Mouse (Mus musculus) embryo, embryonic 9.5 days (tissue): ENCODE measurements around the gene Il1rap.
A peak's percentile ranks its signal among the peaks of the same experiment; 100 is the strongest.

Experiments used
- DNase-seq: peaks from one replicate; pipeline ENCODE4 v3.0.0-alpha.2; 2017; ENCODE audit errors: extremely low spot score

Il1rap gene

GRCm38 (mm10) chr16:26581048-26581912, at the start of gene Il1rap:
Il1rap (plus strand) TSS chr16:26581704.
- peak; percentile 88 for DNase-seq

DNA sequence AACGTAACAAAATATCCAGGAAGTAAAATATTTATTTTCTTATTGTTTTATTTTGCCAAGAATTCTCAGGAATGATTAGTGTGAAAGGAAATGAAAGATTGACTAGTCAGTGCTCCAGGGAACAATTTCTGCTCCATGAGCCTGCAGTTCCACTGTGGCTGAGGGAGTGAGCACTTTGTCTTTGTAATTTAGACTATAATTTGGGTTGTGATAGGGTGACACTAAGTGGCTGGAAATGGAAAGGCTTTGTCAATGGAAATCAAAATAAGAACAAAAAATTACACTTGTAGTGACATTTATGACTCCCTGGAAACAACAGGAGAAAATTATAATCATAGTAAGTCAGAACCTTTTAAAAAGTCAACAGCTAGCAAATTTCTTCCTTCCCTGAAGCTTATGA, 49.2 kb upstream of the Il1rap start:
- no peak for DNase-seq

- no peak for DNase-seq
Measured at GRCm38 (mm10) chr16:26546170-26546878, 35.2 kb upstream of the Il1rap start.

GRCm38 (mm10) chr16:26546879-26547206, 34.7 kb upstream of the Il1rap start:
- no peak for DNase-seq

- no peak for DNase-seq
Measured at GRCm38 (mm10) chr16:26549221-26549620, 32.3 kb upstream of the Il1rap start.

- no peak for DNase-seq
Measured at GRCm38 (mm10) chr16:26552234-26552633, 29.3 kb upstream of the Il1rap start.

GRCm38 (mm10) chr16:26558797-26559196, 22.7 kb upstream of the Il1rap start:
- no peak for DNase-seq

DNA sequence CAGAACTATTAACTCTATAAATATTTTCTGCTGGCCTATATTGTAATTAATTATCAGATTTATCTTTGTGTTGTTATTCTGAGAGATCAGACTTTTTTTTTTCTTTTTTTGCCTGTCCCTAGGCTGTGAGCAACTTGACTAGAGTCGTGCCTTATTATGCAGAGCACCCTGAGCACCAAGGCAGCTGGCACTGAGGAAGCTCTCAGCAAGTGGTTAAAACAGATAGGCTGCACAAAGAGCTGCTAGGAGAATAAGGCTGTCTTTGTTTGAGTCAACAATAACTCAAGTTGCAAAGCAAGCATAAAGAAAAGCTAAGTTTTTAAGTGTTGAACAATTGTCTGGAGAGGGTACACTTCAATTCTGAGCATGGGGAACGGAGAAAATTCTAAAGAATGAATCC, 19.8 kb upstream of the Il1rap start:
- no peak for DNase-seq

DNA sequence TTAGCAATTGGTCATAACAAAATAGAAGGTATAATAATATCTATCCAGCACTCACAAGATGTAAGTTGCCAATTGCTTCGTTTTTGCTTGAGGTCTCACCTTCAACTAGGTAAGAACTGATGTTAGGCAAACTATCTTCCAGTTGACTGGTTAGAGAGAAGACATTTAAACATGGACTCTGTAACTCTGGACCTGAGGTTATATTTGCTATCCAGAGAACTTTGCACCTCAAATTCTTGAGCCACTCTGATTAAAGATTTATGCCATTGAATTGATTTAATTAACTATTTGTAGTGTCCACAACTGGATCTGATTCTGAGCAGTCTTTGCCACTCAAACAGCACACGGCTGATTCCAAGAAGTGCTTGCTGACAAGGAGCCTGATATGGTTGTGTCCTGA, 18.7 kb upstream of the Il1rap start:
- no peak for DNase-seq

- no peak for DNase-seq
Measured at GRCm38 (mm10) chr16:26569387-26569978, 12.0 kb upstream of the Il1rap start.

GRCm38 (mm10) chr16:26571836-26572235, 9.7 kb upstream of the Il1rap start:
- DNase-seq, result no peak

GRCm38 (mm10) chr16:26574173-26574572, 7.3 kb upstream of the Il1rap start:
- no peak for DNase-seq

DNA sequence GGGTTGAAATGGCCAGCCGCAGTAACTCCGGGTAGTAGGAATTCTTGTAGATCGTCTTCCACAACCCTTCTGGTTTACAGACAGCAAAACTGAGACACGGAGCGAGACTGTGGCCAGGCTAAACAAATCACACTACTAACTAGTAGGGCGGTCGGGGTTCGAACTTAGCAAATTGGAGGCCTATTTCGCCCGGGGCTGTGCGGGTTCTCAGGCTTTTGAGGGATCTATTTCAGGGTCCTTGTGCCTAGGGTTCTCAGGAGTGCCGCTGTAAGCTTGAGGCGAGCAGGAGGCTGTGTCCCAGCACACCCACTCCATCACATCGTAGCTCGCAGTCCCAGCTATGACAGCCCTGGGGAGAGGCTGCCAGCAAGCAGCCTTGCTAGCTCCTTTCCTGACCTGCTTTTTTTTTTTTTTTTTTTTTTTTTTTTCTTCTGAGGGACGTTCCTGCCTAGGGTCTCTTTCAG, 441 bp downstream of the Il1rap start:
- DNase-seq, result no peak

GRCm38 (mm10) chr16:26585806-26586205, 4.3 kb downstream of the Il1rap start:
- DNase-seq, result no peak

DNA sequence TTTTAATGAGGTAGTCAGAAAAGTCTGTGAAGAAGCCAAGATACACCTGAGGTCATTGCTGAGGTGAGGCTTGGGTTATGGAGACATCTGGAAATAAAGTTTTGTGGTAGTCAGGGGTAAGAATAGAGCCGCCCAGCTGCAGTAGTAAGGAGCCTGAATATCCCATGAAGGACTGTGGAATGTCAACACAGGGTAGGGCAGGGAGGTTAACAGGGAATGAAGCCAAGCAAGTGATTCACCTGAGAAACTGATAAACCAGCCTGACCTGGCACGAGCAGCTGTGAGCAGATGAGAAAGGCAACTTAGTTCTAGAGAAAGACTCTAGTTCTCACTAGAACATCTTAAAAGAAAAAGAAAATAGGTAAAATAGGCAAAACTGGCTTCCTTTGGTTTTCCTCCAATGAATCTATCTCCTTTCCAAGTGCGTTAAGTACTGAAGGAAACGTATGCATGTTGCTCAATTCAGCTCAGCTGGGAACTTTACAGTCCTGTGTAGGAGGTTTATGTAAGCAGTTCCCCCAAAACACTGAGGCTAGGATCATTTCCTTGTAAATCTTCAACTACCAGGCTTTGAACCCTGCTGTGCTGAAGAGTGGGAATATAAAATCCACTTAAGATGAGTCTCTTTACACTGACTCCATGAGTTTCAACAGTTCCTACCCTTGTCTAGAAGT, 9.5 kb downstream of the Il1rap start:
- DNase-seq, result no peak

- DNase-seq, result no peak
Measured at GRCm38 (mm10) chr16:26596440-26596839, 14.9 kb downstream of the Il1rap start.

GRCm38 (mm10) chr16:26597307-26597706, 15.8 kb downstream of the Il1rap start:
- DNase-seq, result no peak

- DNase-seq, result no peak
Measured at GRCm38 (mm10) chr16:26598591-26598990, 17.1 kb downstream of the Il1rap start.

- no peak for DNase-seq
Measured at GRCm38 (mm10) chr16:26601482-26601881, 20.0 kb downstream of the Il1rap start.

GRCm38 (mm10) chr16:26604621-26605020, 23.1 kb downstream of the Il1rap start:
- no peak for DNase-seq

GRCm38 (mm10) chr16:26608003-26608402, 26.5 kb downstream of the Il1rap start:
- no peak for DNase-seq

- no peak for DNase-seq
Measured at GRCm38 (mm10) chr16:26610508-26610907, 29.0 kb downstream of the Il1rap start.
